Mouse (Mus musculus): ENCODE measurements at regions not wholly inside any gene's neighbourhood (a gene's known extent, or its start where the extent isn't known, plus 50 kb on each side); places are given as distances from the start of the nearest gene placed in this dataset.

GRCm38 (mm10) chr4:34336971-34337797 is 213.6 kb upstream of the Akirin2 start:
- DNase-seq (ENCODE audit: low spot score in 2 of 2), result peak; percentile 39 to 67

- DNase-seq (ENCODE audit: low spot score in 2 of 2), result no peak
Measured at GRCm38 (mm10) chr4:34337852-34338251, 212.9 kb upstream of the Akirin2 start.

- no peak for DNase-seq (ENCODE audit: low spot score in 2 of 2)
Measured at GRCm38 (mm10) chr4:34340057-34340456, 210.7 kb upstream of the Akirin2 start.

- DNase-seq (ENCODE audit: low spot score in 2 of 2), result peak; percentile 13 to 29
Measured at GRCm38 (mm10) chr4:34371281-34372032, 179.3 kb upstream of the Akirin2 start.

- DNase-seq (ENCODE audit: low spot score in 2 of 2), result no peak
Measured at GRCm38 (mm10) chr4:34386338-34386967, 164.3 kb upstream of the Akirin2 start.

GRCm38 (mm10) chr4:34391499-34391898 is 159.2 kb upstream of the Akirin2 start:
- no peak for DNase-seq (ENCODE audit: low spot score in 2 of 2)

GRCm38 (mm10) chr4:34403061-34403460 is 147.7 kb upstream of the Akirin2 start:
- peak in 1 of 2 experiments; percentile 8 for DNase-seq (ENCODE audit: low spot score in 2 of 2)

GRCm38 (mm10) chr4:34407181-34407580 is 143.6 kb upstream of the Akirin2 start:
- no peak for DNase-seq (ENCODE audit: low spot score in 2 of 2)

GRCm38 (mm10) chr4:34420970-34421369 is 129.8 kb upstream of the Akirin2 start:
- DNase-seq (ENCODE audit: low spot score in 2 of 2), result no peak

- DNase-seq (ENCODE audit: low spot score in 2 of 2), result no peak
Measured at GRCm38 (mm10) chr4:34424131-34424646, 126.5 kb upstream of the Akirin2 start.

GRCm38 (mm10) chr4:34429003-34429402 is 121.7 kb upstream of the Akirin2 start:
- no peak for DNase-seq (ENCODE audit: low spot score in 2 of 2)

- peak; percentile 5 to 6 for DNase-seq (ENCODE audit: low spot score in 2 of 2)
Measured at GRCm38 (mm10) chr4:34429456-34430235, 121.1 kb upstream of the Akirin2 start.

GRCm38 (mm10) chr4:34437316-34437715 is 113.4 kb upstream of the Akirin2 start:
- no peak for DNase-seq (ENCODE audit: low spot score in 2 of 2)

GRCm38 (mm10) chr4:34449582-34449981 is 101.2 kb upstream of the Akirin2 start:
- no peak for DNase-seq (ENCODE audit: low spot score in 2 of 2)

GRCm38 (mm10) chr4:34462591-34462990 is 88.1 kb upstream of the Akirin2 start:
- no peak for DNase-seq (ENCODE audit: low spot score in 2 of 2)

GRCm38 (mm10) chr4:34465845-34466244 is 84.9 kb upstream of the Akirin2 start:
- no peak for DNase-seq (ENCODE audit: low spot score in 2 of 2)

GRCm38 (mm10) chr4:34466309-34466708 is 84.4 kb upstream of the Akirin2 start:
- no peak for DNase-seq (ENCODE audit: low spot score in 2 of 2)

- DNase-seq (ENCODE audit: low spot score in 2 of 2), result no peak
Measured at GRCm38 (mm10) chr4:34468096-34468495, 82.6 kb upstream of the Akirin2 start.

- no peak for DNase-seq (ENCODE audit: low spot score in 2 of 2)
Measured at GRCm38 (mm10) chr4:34475792-34476448, 74.8 kb upstream of the Akirin2 start.

GRCm38 (mm10) chr4:34484273-34484672 is 66.5 kb upstream of the Akirin2 start:
- DNase-seq (ENCODE audit: low spot score in 2 of 2), result no peak

- DNase-seq (ENCODE audit: low spot score in 2 of 2), result no peak
Measured at GRCm38 (mm10) chr4:34485574-34485973, 65.2 kb upstream of the Akirin2 start.

Measured in frontal cortex, postnatal 36 days (tissue).